Mouse (Mus musculus) fat pad, adult 2 months (tissue): ENCODE data around the gene Llgl2.

Experiments
- DNase-seq: peaks from one replicate; pipeline ENCODE4 v3.0.0-alpha.2; 2011; ENCODE audit warnings: low read depth, low spot score; ENCODE audit errors: extremely low read depth

Llgl2 gene

GRCm38 (mm10) chr11:115872437-115872836 lies 48.6 kb downstream of the Llgl2 start:
- no peak for DNase-seq

DNA sequence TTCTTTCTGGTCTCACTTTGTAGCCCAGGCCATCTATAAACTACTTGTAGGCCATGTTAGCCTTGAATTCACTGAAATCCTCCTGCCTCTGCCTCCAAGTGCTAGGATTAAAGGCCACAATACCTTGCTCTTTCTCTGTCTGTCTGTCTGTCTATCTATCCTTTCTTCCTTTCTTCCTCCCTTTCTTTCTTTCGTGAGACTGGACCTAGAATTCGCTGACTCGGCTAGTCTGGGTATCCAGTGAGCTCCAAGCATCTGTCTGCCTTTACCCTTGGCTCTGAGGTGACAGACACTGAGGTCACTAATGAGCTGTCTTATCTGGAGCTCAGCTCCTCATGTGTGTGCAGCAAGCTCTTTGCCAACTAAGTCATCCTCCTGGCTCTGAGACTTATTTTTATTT lies 52.1 kb downstream of the Llgl2 start:
- DNase-seq, result no peak

GRCm38 (mm10) chr11:115876438-115876837 lies 52.6 kb downstream of the Llgl2 start:
- no peak for DNase-seq

DNA sequence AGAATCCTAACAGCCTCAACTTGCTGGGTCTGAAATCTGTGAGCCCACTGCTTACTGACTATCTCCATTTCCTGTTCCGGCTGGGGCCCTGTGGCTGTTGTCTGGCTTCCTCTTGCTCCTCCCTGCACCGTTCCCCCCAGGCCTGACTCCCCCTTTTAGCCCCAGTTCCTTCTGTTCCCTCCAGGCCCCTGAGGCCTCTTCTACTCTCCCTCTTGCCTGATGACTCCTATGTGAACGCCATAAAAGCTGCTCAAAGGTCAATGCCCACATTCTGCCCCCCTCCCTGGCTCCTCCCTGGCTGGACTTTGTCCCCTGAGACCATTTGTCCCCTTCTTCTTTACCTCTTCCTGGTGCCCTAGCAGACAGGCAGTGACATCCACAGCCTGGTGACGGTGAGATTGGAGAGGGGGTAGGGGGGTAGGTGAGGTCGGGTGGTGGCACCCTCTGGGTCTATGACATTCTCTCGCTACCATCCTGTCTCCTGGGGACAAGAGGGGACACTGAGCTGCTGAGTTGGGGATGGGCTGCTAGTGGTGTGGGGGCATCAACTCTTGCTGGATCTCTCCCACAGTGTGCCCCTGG lies 53.4 kb downstream of the Llgl2 start:
- no peak for DNase-seq

- DNase-seq, result no peak
These were observed 54.2 kb downstream of the Llgl2 start for GRCm38 (mm10) chr11:115878071-115878470.

- no peak for DNase-seq
These were observed 57.2 kb downstream of the Llgl2 start for GRCm38 (mm10) chr11:115881002-115881401.

- no peak for DNase-seq
These were observed 59.4 kb downstream of the Llgl2 start for GRCm38 (mm10) chr11:115883251-115883650.

DNA sequence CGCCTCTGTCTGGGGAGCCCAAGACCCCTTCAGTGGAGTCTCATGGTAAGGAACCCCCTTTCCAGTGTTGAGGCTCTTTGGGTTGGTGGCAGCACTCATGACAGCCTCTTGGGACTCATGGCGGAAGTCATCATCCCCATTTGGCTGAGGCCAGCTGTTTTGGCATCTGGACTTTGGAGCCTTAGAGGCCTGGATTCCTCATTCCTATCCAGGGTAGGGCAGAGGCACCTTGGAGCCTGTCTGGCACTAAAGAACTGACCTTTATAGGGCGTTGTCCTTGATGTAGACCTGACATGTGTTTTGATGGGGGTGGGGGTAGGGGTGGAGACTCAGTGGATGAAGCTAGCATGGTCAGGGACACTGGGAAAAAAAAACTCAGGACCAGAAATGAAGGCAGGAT lies 60.5 kb downstream of the Llgl2 start:
- DNase-seq, result no peak

GRCm38 (mm10) chr11:115885281-115885680 lies 61.4 kb downstream of the Llgl2 start:
- DNase-seq, result no peak

GRCm38 (mm10) chr11:115886446-115886845 lies 62.6 kb downstream of the Llgl2 start:
- DNase-seq, result no peak

GRCm38 (mm10) chr11:115888020-115888419 lies 64.2 kb downstream of the Llgl2 start:
- DNase-seq, result no peak

- DNase-seq, result no peak
These were observed 65.3 kb downstream of the Llgl2 start for GRCm38 (mm10) chr11:115889159-115889558.

GRCm38 (mm10) chr11:115892213-115892612 lies 68.4 kb downstream of the Llgl2 start:
- no peak for DNase-seq

- no peak for DNase-seq
These were observed 69.2 kb downstream of the Llgl2 start for GRCm38 (mm10) chr11:115893071-115893470.

- DNase-seq, result no peak
These were observed 71.1 kb downstream of the Llgl2 start for GRCm38 (mm10) chr11:115894755-115895520.

- DNase-seq, result no peak
These were observed 74.6 kb downstream of the Llgl2 start for GRCm38 (mm10) chr11:115898446-115898845.

GRCm38 (mm10) chr11:115898886-115899285 lies 75.0 kb downstream of the Llgl2 start:
- no peak for DNase-seq

DNA sequence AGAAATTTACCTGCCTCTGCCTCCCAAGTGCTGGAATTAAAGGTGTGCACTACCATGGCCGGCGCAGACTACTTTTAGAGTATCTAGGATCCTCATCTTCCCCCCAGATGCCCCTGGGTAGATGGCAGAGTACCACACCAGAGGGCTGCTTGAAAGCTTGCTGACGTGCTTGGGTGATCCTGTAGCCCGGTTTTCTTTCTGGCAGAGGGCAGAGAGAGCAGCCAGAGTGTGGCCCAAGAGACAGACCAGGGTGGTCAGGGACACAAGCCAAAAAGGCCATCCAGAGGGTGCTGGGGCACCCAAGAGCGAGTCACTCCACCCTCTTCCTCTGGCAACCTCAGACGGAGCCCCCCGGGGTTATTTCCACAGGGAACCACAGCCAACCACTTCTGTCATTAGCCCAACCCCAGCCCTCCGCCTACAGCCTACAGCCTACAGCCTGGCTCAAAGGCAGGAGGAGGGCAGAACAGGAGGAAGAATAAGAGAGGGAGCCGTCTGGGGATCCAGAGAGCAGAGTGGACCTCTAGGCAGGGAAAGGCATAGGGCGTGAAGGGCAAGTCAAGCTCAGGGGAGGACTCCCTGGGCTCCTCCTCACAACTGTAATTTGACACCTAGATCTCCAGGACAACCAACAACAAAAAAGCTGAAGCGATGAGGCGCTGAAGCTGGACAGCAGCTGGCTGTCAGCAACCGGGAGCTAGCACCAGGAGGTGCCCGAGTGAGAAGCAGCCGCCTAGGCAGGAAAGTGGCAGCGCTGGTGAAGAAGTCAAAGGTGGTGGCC lies 75.8 kb downstream of the Llgl2 start, which contains the start of gene Smim5:
Gene Smim5, plus strand, starts transcription at position 481 of the 781 bp plus-strand sequence.
- DNase-seq, result no peak

DNA sequence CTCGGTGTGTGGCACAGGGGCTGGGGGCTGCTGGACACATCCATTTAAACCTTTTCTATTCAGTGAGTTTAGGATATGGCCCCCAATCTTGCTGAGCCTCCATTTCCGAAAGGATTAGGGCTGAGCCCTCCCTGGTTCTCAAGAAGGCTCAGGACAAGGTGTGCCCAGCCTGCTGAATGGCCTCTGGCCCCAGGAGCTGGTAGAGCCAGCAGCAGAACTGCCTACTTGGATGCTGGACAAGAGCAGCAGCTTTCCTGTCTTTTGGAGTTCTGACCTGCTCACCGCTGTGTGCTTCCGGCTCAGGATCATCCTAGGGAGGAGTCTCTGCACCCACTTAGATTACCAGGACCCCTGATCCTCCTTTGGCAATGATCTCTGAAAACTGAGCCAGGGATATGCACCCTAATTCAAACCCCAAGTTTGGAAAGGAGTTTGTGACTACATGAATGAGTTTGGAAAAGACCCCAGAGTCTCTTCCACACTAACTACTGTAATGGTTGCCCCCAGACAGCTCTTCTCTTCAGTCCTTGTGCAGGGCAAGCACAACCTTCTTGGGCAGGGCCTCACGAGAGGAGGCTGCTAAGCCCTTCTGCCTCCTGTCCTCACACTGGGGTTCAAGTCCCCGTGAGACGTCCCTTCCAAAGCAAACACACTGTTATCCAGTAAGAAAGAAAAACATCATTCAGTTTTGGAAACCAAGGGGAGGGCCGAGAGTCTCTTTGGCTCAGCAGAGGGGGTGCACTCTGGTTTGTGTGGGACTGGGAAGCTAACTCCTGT lies 76.9 kb downstream of the Llgl2 start:
- DNase-seq, result no peak

DNA sequence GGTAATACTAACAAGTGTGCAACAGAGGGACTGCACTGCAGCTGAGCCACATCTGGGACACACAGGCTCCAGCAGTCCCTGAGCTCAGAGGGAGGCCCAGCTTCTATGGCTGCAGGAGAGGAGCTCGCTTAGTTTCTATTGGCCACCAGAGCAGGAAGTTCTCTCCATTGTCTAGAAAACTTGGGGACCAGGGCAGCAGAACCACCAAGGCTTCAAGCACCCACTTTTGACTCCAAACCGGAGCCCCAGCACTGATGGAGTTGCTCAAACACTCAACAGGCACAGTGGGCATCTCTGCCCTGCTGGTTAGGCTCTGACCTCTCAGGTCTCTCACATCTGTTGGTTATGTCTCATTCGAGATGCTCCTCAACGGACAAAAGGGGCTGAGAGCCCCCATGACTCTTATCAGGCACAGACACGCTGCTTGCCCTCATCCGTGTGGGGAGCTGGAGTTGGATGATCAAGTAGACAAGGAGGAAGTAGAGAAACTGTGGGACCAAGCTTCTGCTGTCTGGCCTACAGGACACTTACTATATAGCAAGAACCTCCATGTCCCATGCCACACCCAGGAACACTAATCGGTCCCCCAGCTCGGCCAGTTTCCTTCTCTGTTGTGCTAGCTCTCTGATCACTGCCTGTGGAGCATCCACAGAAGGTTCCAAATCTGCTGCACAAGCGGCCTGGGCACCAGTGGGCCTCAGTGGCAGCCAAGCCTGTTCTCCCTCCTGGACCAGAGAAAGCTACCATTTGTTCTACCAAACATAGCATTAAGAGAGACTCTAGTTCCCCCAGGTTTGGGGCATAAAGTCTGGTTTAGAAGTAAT lies 77.7 kb downstream of the Llgl2 start:
- no peak for DNase-seq
